13 mouse cellular contexts compared by ENCODE assay signal in genomic region chr2:162973637-162974036, GRCm38 (mm10). TPM values are rescaled to one million over a fixed set of nuclear protein-coding genes. Genes with fewer than 3 reads are reported as not detected.
A peak's percentile ranks its signal among the peaks of the same experiment; 100 is the strongest.
DNase-seq lines count a peak whose midpoint lies in the region; ATAC-seq and TF ChIP-seq lines count a peak whose summit lies in the region.
"Had no signal": no experiment of that assay in that cellular context is flagged by ENCODE, and none has a peak within 500 bp of the region (broad histone marks: within the 10 kb centered on the region; RNA-seq: fewer than 3 reads in every experiment).

No protein-coding gene starts in this region.

- 23% methylated on average over 11 of the region's 11 CpGs for WGBS in liver, adult 2 months
- WGBS in liver, postnatal 0 days (ENCODE audit: insufficient replicate concordance) = 42% methylated on average over 11 of the region's 11 CpGs
- 16% methylated on average over 11 of the region's 11 CpGs for WGBS in embryonic facial prominence, embryonic 13.5 days

- H3K4me3 ChIP-seq in liver, adult 2 months (ENCODE audit: insufficient read depth, low read depth, low read length) = no peak overlapping the region
- no peak overlapping the region for H3K4me3 ChIP-seq in liver, postnatal 0 days (ENCODE audit: low read depth, low read length)
- H3K4me3 ChIP-seq in embryonic facial prominence, embryonic 13.5 days = no peak overlapping the region
- no peak overlapping the region for H3K4me3 ChIP-seq in myocyte

- H3K4me1 ChIP-seq in liver, adult 2 months (ENCODE audit: control insufficient read depth, insufficient read depth, low read length) = peaks cover 20% of the 10 kb centered on the region
- H3K4me1 ChIP-seq in liver, postnatal 0 days (ENCODE audit: insufficient read depth) = peaks cover 8% of the 10 kb centered on the region
- H3K4me1 ChIP-seq in embryonic facial prominence, embryonic 13.5 days = peaks cover 21% of the 10 kb centered on the region

- no peaks in the 10 kb centered on the region for H3K79me2 ChIP-seq in liver, adult 2 months (ENCODE audit: control insufficient read depth, insufficient read depth, low read length)
- no peaks in the 10 kb centered on the region for H3K79me2 ChIP-seq in myocyte (ENCODE audit: control insufficient read depth, insufficient read depth)

- H3K9ac ChIP-seq in liver, adult 2 months (ENCODE audit: low read depth, low read length) = 0 out of 2 replicates have a peak overlapping the region, but pooled peaks have one; percentile 9
- no peak overlapping the region for H3K9ac ChIP-seq in liver, postnatal 0 days (replicated peaks)
- 0 out of 2 replicates have a peak overlapping the region, but pooled peaks have one; percentile 28 for H3K9ac ChIP-seq in embryonic facial prominence, embryonic 13.5 days

- H3ac ChIP-seq in myocyte (ENCODE audit: control insufficient read depth, insufficient read length) = no peak overlapping the region

- DNase-seq in liver, adult 2 months (ENCODE audit: extremely low read depth, low read depth, low spot score) = peak; percentile 53
- DNase-seq in liver, postnatal 0 days = no peak
- DNase-seq in adrenal gland, postnatal 36 days = peak; percentile 25 to 50
- DNase-seq in thymus, adult 18-20 months = no peak
- no peak for DNase-seq in frontal cortex, postnatal 14 days (ENCODE audit: low spot score in 2 of 2)
- no peak for DNase-seq in natural killer cell, adult 2 months (ENCODE audit: low spot score in 2 of 2)
- DNase-seq: layer of hippocampus, postnatal 36 days; right cerebral cortex, adult 18-20 months; thymus, postnatal 4 days had no signal

- H3K36me3 ChIP-seq in liver, adult 2 months (ENCODE audit: control insufficient read depth, insufficient read depth, low read length) = no peaks in the 10 kb centered on the region
- no peaks in the 10 kb centered on the region for H3K36me3 ChIP-seq in liver, postnatal 0 days (replicated peaks; ENCODE audit: insufficient read depth, low read length)
- H3K36me3 ChIP-seq in embryonic facial prominence, embryonic 13.5 days = no peaks in the 10 kb centered on the region
- no peaks in the 10 kb centered on the region for H3K36me3 ChIP-seq in myocyte (ENCODE audit: control insufficient read depth, insufficient read depth)

- no peak for TF ChIP-seq POLR2A in liver, adult 2 months (IDR thresholded peaks at IDR 0.05; ENCODE audit: extremely low read depth, insufficient read depth, low read length)
- no peak for TF ChIP-seq POLR2A in myocyte (IDR thresholded peaks at IDR 0.05; ENCODE audit: insufficient read length, low read depth)

- no peaks in the 10 kb centered on the region for H3K27me3 ChIP-seq in liver, adult 2 months (ENCODE audit: control insufficient read depth, insufficient read depth, low read length)
- no peaks in the 10 kb centered on the region for H3K27me3 ChIP-seq in liver, postnatal 0 days (ENCODE audit: insufficient read depth, low read length)
- H3K27me3 ChIP-seq in embryonic facial prominence, embryonic 13.5 days = no peaks in the 10 kb centered on the region
- H3K27me3 ChIP-seq in myocyte (ENCODE audit: control insufficient read depth, insufficient read depth, insufficient read length) = no peaks in the 10 kb centered on the region

- no peaks in the 10 kb centered on the region for H3K9me3 ChIP-seq in liver, postnatal 0 days (ENCODE audit: low read length)
- no peaks in the 10 kb centered on the region for H3K9me3 ChIP-seq in embryonic facial prominence, embryonic 13.5 days

- ATAC-seq in liver, postnatal 0 days = no peak
- ATAC-seq in embryonic facial prominence, embryonic 13.5 days (ENCODE audit: insufficient number of reproducible peaks, insufficient read depth, low FRiP score, low TSS enrichment, low read depth) = no peak

- TF ChIP-seq EP300 in liver, postnatal 0 days (IDR thresholded peaks at IDR 0.05; ENCODE audit: low read depth) = no peak

- H3K27ac ChIP-seq in liver, adult 2 months (replicated peaks; ENCODE audit: insufficient read depth, low read depth, low read length) = no peak overlapping the region
- no peak overlapping the region for H3K27ac ChIP-seq in liver, postnatal 0 days (ENCODE audit: low read depth)
- no peak overlapping the region for H3K27ac ChIP-seq in embryonic facial prominence, embryonic 13.5 days
- H3K27ac ChIP-seq: macrophage had no signal

- TF ChIP-seq CTCF in liver, adult 2 months (IDR thresholded peaks at IDR 0.05; ENCODE audit: low read depth, low read length) = no peak
- no peak for TF ChIP-seq CTCF in liver, postnatal 0 days (IDR thresholded peaks at IDR 0.05; ENCODE audit: low read depth)

- no peak overlapping the region for H3K4me2 ChIP-seq in liver, postnatal 0 days (ENCODE audit: low read depth, low read length)
- peak overlapping the region; percentile 28; the same call in 1 of the 2 replicates for H3K4me2 ChIP-seq in embryonic facial prominence, embryonic 13.5 days
- peak overlapping the region; percentile 70 for H3K4me2 ChIP-seq in myocyte (ENCODE audit: low read depth)

TF ChIP-seq in myocyte, 11 proteins besides CTCF, POLR2A, EP300 and RAD21:
- TF ChIP-seq POLR2AphosphoS2 (IDR thresholded peaks at IDR 0.05; ENCODE audit: insufficient read length, low read depth) = no peak
- TF ChIP-seq MYOD1 (IDR thresholded peaks at IDR 0.05; ENCODE audit: control insufficient read depth in 1 of 3, insufficient read length in 2 of 3, low read depth in 2 of 3) = peak in 1 of 3 experiments; percentile 18
TF ChIP-seq in myocyte: peak in this region for 1.

RNA-seq across cellular contexts. Expression of gene Sgk2, which starts 13.5 kb away (rescaled TPM):
- 39.4 and 65.0 TPM in 2 replicates for total RNA-seq in liver, adult 2 months (2014; rRNA removed)
- 27.8 and 39.0 TPM in 2 replicates for polyA plus RNA-seq in liver, adult 2 months (2012; rRNA removed)
- 9.4 and 14.0 TPM in 2 replicates for polyA plus RNA-seq in liver, postnatal 0 days (2015; fragmentation: Nextera tagmentation; extraction: Ambion mirVana)
- 1 to 10 TPM in 1 of 2 experiments, not detected in 1; 1.3 TPM for total RNA-seq in adrenal gland, postnatal 36 days (2021)
- 0.10 TPM in 1 of 2 replicates, not detected in the other for polyA plus RNA-seq in embryonic facial prominence, embryonic 13.5 days (2015; fragmentation: Nextera tagmentation; extraction: Ambion mirVana)
- not detected for polyA plus RNA-seq in myocyte (2012; fragmentation: generic; extraction: Trizol)
- polyA plus RNA-seq: macrophage had no signal

RNA-seq across cellular contexts. Expression of gene L3mbtl1, which starts 30.4 kb away (rescaled TPM):
- 0.28 TPM in 1 of 2 replicates, not detected in the other for total RNA-seq in liver, adult 2 months (2014; rRNA removed)
- polyA plus RNA-seq in liver, adult 2 months (2012; rRNA removed) = 0.11 TPM in 1 of 2 replicates, not detected in the other
- 0.06 TPM in 1 of 2 replicates, not detected in the other for polyA plus RNA-seq in liver, postnatal 0 days (2015; fragmentation: Nextera tagmentation; extraction: Ambion mirVana)
- not detected for total RNA-seq in adrenal gland, postnatal 36 days (2021)
- polyA plus RNA-seq in embryonic facial prominence, embryonic 13.5 days (2015; fragmentation: Nextera tagmentation; extraction: Ambion mirVana) = 0.13 TPM in 1 of 2 replicates, not detected in the other
- polyA plus RNA-seq in myocyte (2012; fragmentation: generic; extraction: Trizol) = not detected
- total RNA-seq: common myeloid progenitor, adult 5-6 weeks had no signal
- polyA plus RNA-seq: macrophage had no signal

RNA-seq across cellular contexts. Expression of gene Srsf6, which starts 42.3 kb away (rescaled TPM):
- total RNA-seq in liver, adult 2 months (2014; rRNA removed) = 34.3 and 37.1 TPM in 2 replicates
- polyA plus RNA-seq in liver, adult 2 months (2012; rRNA removed) = 60.0 and 81.2 TPM in 2 replicates
- 50.5 and 56.3 TPM in 2 replicates for polyA plus RNA-seq in liver, postnatal 0 days (2015; fragmentation: Nextera tagmentation; extraction: Ambion mirVana)
- 100 to 1,000 TPM; 149 to 224 TPM for total RNA-seq in adrenal gland, postnatal 36 days (2021)
- polyA plus RNA-seq in embryonic facial prominence, embryonic 13.5 days (2015; fragmentation: Nextera tagmentation; extraction: Ambion mirVana) = 237 and 254 TPM in 2 replicates
- polyA plus RNA-seq in myocyte (2012; fragmentation: generic; extraction: Trizol) = 61.5 TPM

RNA-seq across cellular contexts. Expression of gene Ift52, which starts 43.5 kb away (rescaled TPM):
- total RNA-seq in liver, adult 2 months (2014; rRNA removed) = 12.1 and 18.3 TPM in 2 replicates
- 18.0 and 18.8 TPM in 2 replicates for polyA plus RNA-seq in liver, adult 2 months (2012; rRNA removed)
- polyA plus RNA-seq in liver, postnatal 0 days (2015; fragmentation: Nextera tagmentation; extraction: Ambion mirVana) = 18.4 and 19.5 TPM in 2 replicates
- total RNA-seq in adrenal gland, postnatal 36 days (2021) = 10 to 100 TPM; 43.8 to 62.7 TPM
- 53.8 and 57.0 TPM in 2 replicates for polyA plus RNA-seq in embryonic facial prominence, embryonic 13.5 days (2015; fragmentation: Nextera tagmentation; extraction: Ambion mirVana)
- polyA plus RNA-seq in myocyte (2012; fragmentation: generic; extraction: Trizol) = 21.1 TPM

Comparison
In these comparisons a context has a peak if more than half of its experiments do, and no peak if none do; other contexts are left out.
1. DNase-seq: peak in liver, adult 2 months (single experiment) and adrenal gland, postnatal 36 days (2 of 2); none in liver, postnatal 0 days (single experiment), thymus, adult 18-20 months (0 of 2), frontal cortex, postnatal 14 days (0 of 2) and natural killer cell, adult 2 months (0 of 2).